Mouse (Mus musculus) lung, postnatal 0 days (tissue): ENCODE results near the gene Rasgrf2.

Experiments
- CTCF ChIP-seq: IDR thresholded peaks from 2 replicates; pipeline ENCODE4 v1.5.1; 2016; ENCODE audit warnings: antibody characterized with exemption, mild to moderate bottlenecking
- EP300 ChIP-seq: IDR thresholded peaks from 2 replicates; pipeline ENCODE4 v1.6.1; 2016; ENCODE audit warnings: antibody characterized with exemption, mild to moderate bottlenecking, control low read depth

DNA sequence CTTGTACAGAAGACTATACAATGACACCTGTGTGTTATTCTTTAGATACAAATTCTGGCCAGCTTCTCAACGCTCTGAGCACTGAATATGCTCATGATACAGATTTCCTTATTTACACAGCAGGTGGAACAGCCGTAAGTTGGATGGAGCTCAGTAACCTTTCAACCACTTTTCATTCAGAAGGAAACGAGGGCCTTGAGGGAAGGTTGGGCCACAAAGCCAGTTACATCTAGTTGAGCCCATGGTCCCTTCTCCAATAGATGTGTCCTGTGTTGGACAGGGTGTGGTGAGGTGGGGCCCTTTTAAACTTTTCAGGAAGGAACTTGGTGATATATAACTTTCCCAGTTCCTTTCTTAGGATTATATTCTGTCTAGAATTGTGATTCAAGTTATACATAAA is 277.0 kb downstream of the Rasgrf2 start:
- no peak for TF ChIP-seq CTCF
- no peak for TF ChIP-seq EP300
